Mouse (Mus musculus): ENCODE results near the gene Cnnm2. TPM values are rescaled to one million over a fixed set of nuclear protein-coding genes. Genes with fewer than 3 reads are reported as not detected.
"Not testable (repeated sequence)": the region's sequence is repeated elsewhere in the genome, so short reads cannot be mapped to it uniquely, and the experiment has no call there.

The Cnnm2 gene
- polyA plus RNA-seq (2011; ENCODE audit: insufficient read length, low read depth, missing spikeins), result 9.3 and 9.8 TPM in 2 replicates

DNA sequence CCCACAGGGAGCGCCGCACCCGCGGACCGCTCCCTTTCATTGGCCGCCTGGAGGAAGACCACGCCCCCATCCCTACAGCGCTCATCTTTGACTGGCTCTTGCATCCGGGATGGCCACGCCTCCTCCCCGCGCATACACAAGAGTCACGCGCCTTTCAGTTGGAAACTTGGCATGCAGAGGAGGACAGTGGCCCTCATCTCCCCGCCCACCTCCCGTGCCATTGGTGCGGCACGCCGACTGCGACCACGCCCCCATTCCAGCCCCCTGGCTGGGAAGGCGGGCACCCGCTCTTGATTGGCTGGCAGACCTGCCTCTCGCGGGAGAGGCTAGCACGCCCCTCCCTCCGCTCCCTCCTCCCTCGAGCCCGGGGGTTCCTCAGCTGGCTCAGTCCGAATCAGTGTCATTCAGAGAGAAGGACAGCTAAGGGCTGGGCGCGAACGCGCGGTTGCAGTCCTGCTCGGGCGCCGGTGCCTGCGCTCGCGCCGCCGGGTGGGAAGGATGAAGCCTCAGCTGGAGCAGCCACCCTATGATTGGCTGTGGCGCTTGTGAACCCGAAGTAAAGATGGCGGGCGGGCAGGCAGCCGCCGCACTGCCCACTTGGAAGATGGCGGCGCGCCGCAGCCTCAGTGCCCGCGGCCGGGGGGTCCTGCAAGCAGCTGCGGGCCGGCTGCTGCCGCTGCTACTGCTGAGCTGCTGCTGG is at the start of gene Cnnm2:
Gene Cnnm2, plus strand, starts transcription at position 350 of the 700 bp plus-strand sequence.
- peak; percentile 79 for TF ChIP-seq POLR2A (IDR thresholded peaks at IDR 0.05; ENCODE audit: low read depth, low read length)
- no peak for TF ChIP-seq CTCF (IDR thresholded peaks at IDR 0.05; ENCODE audit: borderline replicate concordance, insufficient read depth, low read length)
- Histone ChIP-seq H3K27ac (ENCODE audit: insufficient read depth, low read length) (no peak within 1 kb of the TSS), H3K4me3 (ENCODE audit: insufficient read depth, low read length) (peak within 1 kb of the TSS; percentile 78), H3K4me1 (ENCODE audit: control insufficient read depth, insufficient read depth, low read length) (no peaks in the 10 kb centered on the region)

DNA sequence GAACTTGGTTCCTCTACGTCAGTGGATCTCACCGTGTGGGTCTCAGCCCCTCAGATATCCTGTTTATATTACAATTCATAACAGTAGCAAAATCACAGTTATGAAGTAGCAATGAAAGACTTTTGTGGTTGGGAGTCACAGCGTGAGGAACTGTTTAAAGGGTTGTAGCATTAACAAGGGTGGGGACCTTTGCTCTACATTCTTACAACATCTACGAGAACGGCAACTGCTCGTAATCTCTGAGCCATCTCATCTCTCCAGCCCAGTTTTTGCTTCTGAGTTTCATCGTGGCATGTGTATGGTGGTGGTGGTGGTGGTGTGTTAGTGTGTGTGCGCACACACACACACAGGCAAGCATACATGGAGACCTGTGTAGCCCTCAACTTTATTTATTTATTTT is 47.2 kb upstream of the Cnnm2 start:
- Histone ChIP-seq H3K4me1 (ENCODE audit: control insufficient read depth, insufficient read depth, low read length) (no peaks in the 10 kb centered on the region), H3K4me3 (ENCODE audit: insufficient read depth, low read length) (no peak overlapping the region), H3K27ac (ENCODE audit: insufficient read depth, low read length) (no peak overlapping the region)
- no peak for TF ChIP-seq CTCF (IDR thresholded peaks at IDR 0.05; ENCODE audit: borderline replicate concordance, insufficient read depth, low read length)
- no peak for TF ChIP-seq POLR2A (IDR thresholded peaks at IDR 0.05; ENCODE audit: low read depth, low read length)

GRCm38 (mm10) chr19:46715016-46715415 is 46.4 kb upstream of the Cnnm2 start:
- TF ChIP-seq CTCF (IDR thresholded peaks at IDR 0.05; ENCODE audit: borderline replicate concordance, insufficient read depth, low read length) (no peak), POLR2A (IDR thresholded peaks at IDR 0.05; ENCODE audit: low read depth, low read length) (no peak)
- H3K4me1 ChIP-seq (ENCODE audit: control insufficient read depth, insufficient read depth, low read length), result no peaks in the 10 kb centered on the region

GRCm38 (mm10) chr19:46718150-46718549 is 43.2 kb upstream of the Cnnm2 start:
- Histone ChIP-seq H3K27ac (ENCODE audit: insufficient read depth, low read length) (no peak overlapping the region), H3K4me3 (ENCODE audit: insufficient read depth, low read length) (no peak overlapping the region), H3K4me1 (ENCODE audit: control insufficient read depth, insufficient read depth, low read length) (no peaks in the 10 kb centered on the region)
- no peak for TF ChIP-seq POLR2A (IDR thresholded peaks at IDR 0.05; ENCODE audit: low read depth, low read length)
- no peak for TF ChIP-seq CTCF (IDR thresholded peaks at IDR 0.05; ENCODE audit: borderline replicate concordance, insufficient read depth, low read length)

More at GRCm38 (mm10) chr19:46715016-46715415, 46.4 kb upstream of the Cnnm2 start:
- no peak overlapping the region for H3K27ac ChIP-seq (ENCODE audit: insufficient read depth, low read length)
- H3K4me3 ChIP-seq (ENCODE audit: insufficient read depth, low read length), result no peak overlapping the region

- Histone ChIP-seq H3K27ac (ENCODE audit: insufficient read depth, low read length) (no peak overlapping the region), H3K4me1 (ENCODE audit: control insufficient read depth, insufficient read depth, low read length) (no peaks in the 10 kb centered on the region), H3K4me3 (ENCODE audit: insufficient read depth, low read length) (no peak overlapping the region)
- TF ChIP-seq POLR2A (IDR thresholded peaks at IDR 0.05; ENCODE audit: low read depth, low read length) (no peak), CTCF (IDR thresholded peaks at IDR 0.05; ENCODE audit: borderline replicate concordance, insufficient read depth, low read length) (no peak)
Measured at GRCm38 (mm10) chr19:46724411-46724810, 37.0 kb upstream of the Cnnm2 start.

DNA sequence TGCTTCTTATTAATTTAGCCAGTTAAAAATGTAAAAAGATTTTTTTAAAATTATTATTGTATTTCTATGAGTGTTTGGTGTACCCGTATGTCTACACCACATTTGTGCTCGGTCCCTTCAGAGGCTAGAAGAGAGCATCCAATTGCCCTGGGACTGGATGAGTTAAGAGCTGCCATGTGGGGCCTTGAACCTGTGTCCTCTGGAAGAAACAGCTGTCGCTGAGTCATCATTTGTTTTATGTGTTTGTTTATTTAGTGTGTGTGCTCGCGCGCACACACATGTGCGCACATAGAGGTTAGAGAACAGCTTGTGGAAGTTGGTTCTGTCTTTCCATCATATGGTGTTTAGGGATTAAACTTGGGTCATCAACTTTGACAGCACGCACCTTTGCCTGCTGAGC is 35.3 kb upstream of the Cnnm2 start:
- no peaks in the 10 kb centered on the region for H3K4me1 ChIP-seq (ENCODE audit: control insufficient read depth, insufficient read depth, low read length)
- H3K27ac ChIP-seq (ENCODE audit: insufficient read depth, low read length), result no peak overlapping the region
- H3K4me3 ChIP-seq (ENCODE audit: insufficient read depth, low read length), result no peak overlapping the region
- TF ChIP-seq CTCF (IDR thresholded peaks at IDR 0.05; ENCODE audit: borderline replicate concordance, insufficient read depth, low read length) (no peak), POLR2A (IDR thresholded peaks at IDR 0.05; ENCODE audit: low read depth, low read length) (no peak)

DNA sequence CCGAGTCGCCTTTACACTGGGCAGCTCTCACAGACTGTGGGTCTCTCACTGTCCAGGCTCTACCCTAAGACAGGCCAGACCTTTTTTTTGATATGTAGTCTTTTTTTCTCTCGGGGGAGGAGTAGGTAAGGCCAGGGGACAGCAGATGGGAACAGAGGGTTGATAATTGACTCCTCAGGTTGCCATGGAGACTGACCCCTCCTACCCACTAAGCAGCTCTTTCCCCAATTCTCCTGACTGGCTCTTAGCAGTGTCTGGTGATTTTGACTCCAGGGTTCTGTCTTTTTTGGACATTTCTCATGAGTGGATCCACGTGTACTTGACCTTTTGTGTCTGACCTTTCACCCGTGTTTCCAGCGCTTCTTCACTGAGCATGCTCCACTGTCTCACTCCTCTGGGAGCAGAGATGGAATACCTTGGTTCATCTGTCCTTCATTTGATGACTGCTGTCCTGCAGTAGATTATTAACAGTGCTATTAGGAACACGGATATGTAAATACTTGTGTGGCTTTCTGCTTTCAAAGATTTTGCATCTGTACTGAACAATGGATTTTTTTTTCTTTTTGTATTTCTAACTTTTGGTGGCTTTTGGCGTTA is 34.2 kb upstream of the Cnnm2 start:
- Histone ChIP-seq H3K27ac (ENCODE audit: insufficient read depth, low read length) (no peak overlapping the region), H3K4me1 (ENCODE audit: control insufficient read depth, insufficient read depth, low read length) (no peaks in the 10 kb centered on the region), H3K4me3 (ENCODE audit: insufficient read depth, low read length) (no peak overlapping the region)
- no peak for TF ChIP-seq POLR2A (IDR thresholded peaks at IDR 0.05; ENCODE audit: low read depth, low read length)
- TF ChIP-seq CTCF (IDR thresholded peaks at IDR 0.05; ENCODE audit: borderline replicate concordance, insufficient read depth, low read length), result no peak

- H3K4me1 ChIP-seq (ENCODE audit: control insufficient read depth, insufficient read depth, low read length), result no peaks in the 10 kb centered on the region
- H3K4me3 ChIP-seq (ENCODE audit: insufficient read depth, low read length), result no peak overlapping the region
- no peak overlapping the region for H3K27ac ChIP-seq (ENCODE audit: insufficient read depth, low read length)
- TF ChIP-seq CTCF (IDR thresholded peaks at IDR 0.05; ENCODE audit: borderline replicate concordance, insufficient read depth, low read length) (no peak), POLR2A (IDR thresholded peaks at IDR 0.05; ENCODE audit: low read depth, low read length) (no peak)
Measured at GRCm38 (mm10) chr19:46727945-46728540, 33.4 kb upstream of the Cnnm2 start.

- Histone ChIP-seq H3K4me1 (ENCODE audit: control insufficient read depth, insufficient read depth, low read length) (no peaks in the 10 kb centered on the region), H3K27ac (ENCODE audit: insufficient read depth, low read length) (no peak overlapping the region), H3K4me3 (ENCODE audit: insufficient read depth, low read length) (no peak overlapping the region)
- no peak for TF ChIP-seq POLR2A (IDR thresholded peaks at IDR 0.05; ENCODE audit: low read depth, low read length)
- no peak for TF ChIP-seq CTCF (IDR thresholded peaks at IDR 0.05; ENCODE audit: borderline replicate concordance, insufficient read depth, low read length)
Measured at GRCm38 (mm10) chr19:46728909-46729308, 32.5 kb upstream of the Cnnm2 start.

- Histone ChIP-seq H3K4me3 (ENCODE audit: insufficient read depth, low read length) (no peak overlapping the region), H3K27ac (ENCODE audit: insufficient read depth, low read length) (no peak overlapping the region), H3K4me1 (ENCODE audit: control insufficient read depth, insufficient read depth, low read length) (no peaks in the 10 kb centered on the region)
- TF ChIP-seq POLR2A (IDR thresholded peaks at IDR 0.05; ENCODE audit: low read depth, low read length) (no peak), CTCF (IDR thresholded peaks at IDR 0.05; ENCODE audit: borderline replicate concordance, insufficient read depth, low read length) (no peak)
Measured at GRCm38 (mm10) chr19:46731351-46731750, 30.0 kb upstream of the Cnnm2 start.

GRCm38 (mm10) chr19:46732673-46733072 is 28.7 kb upstream of the Cnnm2 start:
- not testable (repeated sequence) for H3K27ac ChIP-seq (ENCODE audit: insufficient read depth, low read length); H3K4me1 ChIP-seq (ENCODE audit: control insufficient read depth, insufficient read depth, low read length)

More at GRCm38 (mm10) chr19:46732673-46733072, 28.7 kb upstream of the Cnnm2 start:
- H3K4me3 ChIP-seq (ENCODE audit: insufficient read depth, low read length), result not testable (repeated sequence)

All from embryonic fibroblast, embryonic 13.5 days (primary cell).